Mouse (Mus musculus) liver, embryonic 15.5 days (tissue): ENCODE results near the gene Micall2. TPM values are rescaled to one million over a fixed set of nuclear protein-coding genes. Genes with fewer than 3 reads are reported as not detected.

Experiments used
- microRNA-seq: library from miRNA; unstranded; fragments of <30 nt; microRNA quantifications from one replicate; pipeline ENCODE4, GENCODE M21; 2016
- polyA plus RNA-seq: library from polyadenylated mRNA; unstranded; fragments of >200 nt; fragmentation: Nextera tagmentation; extraction: Ambion mirVana; gene quantifications from 2 replicates; pipeline ENCODE4 v1.2.1, GENCODE M21; 2015

The Micall2 gene
- polyA plus RNA-seq, 1 experiment from 2014 or later, result 12.3 TPM

Small RNA genes within 50 kb of the gene (microRNA-seq; reads per million reads assigned to microRNA genes)
- gene Mir7037, result not detected

Other genes starting within 250 kb of the Micall2 start
- not detected in 2 replicates for gene Uncx, start 192.8 kb downstream of the Micall2 start, polyA plus RNA-seq
- 11.8 and 12.5 TPM in 2 replicates for gene Ints1, start 39.3 kb upstream of the Micall2 start, polyA plus RNA-seq
- 44.5 and 50.0 TPM in 2 replicates for gene Mafk, start 55.2 kb upstream of the Micall2 start, polyA plus RNA-seq
- gene Tmem184a, start 83.6 kb upstream of the Micall2 start, polyA plus RNA-seq, result 0.68 and 1.2 TPM in 2 replicates
- gene Gm26938, start 90.1 kb upstream of the Micall2 start, polyA plus RNA-seq, result not detected in 2 replicates
- 41.4 and 42.3 TPM in 2 replicates for gene Psmg3, start 90.5 kb upstream of the Micall2 start, polyA plus RNA-seq
- 0.02 TPM in 2 replicates for gene Elfn1, start 171.6 kb upstream of the Micall2 start, polyA plus RNA-seq